Mouse (Mus musculus) liver, postnatal 0 days (tissue): ENCODE data around the gene Syt9. TPM values are rescaled to one million over a fixed set of nuclear protein-coding genes. Genes with fewer than 3 reads are reported as not detected.
A peak's percentile ranks its signal among the peaks of the same experiment; 100 is the strongest.

ENCODE experiments used
- ATAC-seq: fragments of 200-750 bp; cut with Nextera tagmentation; 2 replicates; pipeline ENCODE4 v1.8.0; 2017; ENCODE audit warnings: mild to moderate bottlenecking, moderate library complexity
- DNase-seq: peaks from one replicate; pipeline ENCODE4 v3.0.0-alpha.2; 2016
- H3K27ac ChIP-seq: fragments of 300-500 bp; sonication (generic); 2 replicates; pipeline ENCODE4 v1.5.1; 2014; ENCODE audit warnings: antibody characterized with exemption, moderate library complexity, mild to moderate bottlenecking, low read depth
- H3K27me3 ChIP-seq: fragments of 300-500 bp; sonication (generic); 2 replicates; pipeline ENCODE4 v1.6.1; 2014; ENCODE audit warnings: low read length, control low read depth, mixed read lengths; ENCODE audit not compliant: insufficient read depth
- H3K36me3 ChIP-seq: fragments of 300-500 bp; sonication (generic); replicated peaks from 2 replicates; pipeline ENCODE4 v1.6.1; 2014; ENCODE audit warnings: mild to moderate bottlenecking, control low read depth, low read length, moderate library complexity, mixed read lengths; ENCODE audit not compliant: insufficient read depth
- H3K4me1 ChIP-seq: fragments of 300-500 bp; sonication (generic); 2 replicates; pipeline ENCODE4 v1.6.1; 2014; ENCODE audit warnings: antibody characterized with exemption, mild to moderate bottlenecking, control low read depth; ENCODE audit not compliant: insufficient read depth
- H3K4me2 ChIP-seq: fragments of 300-500 bp; sonication (generic); 2 replicates; pipeline ENCODE4 v1.6.1; 2014; ENCODE audit warnings: low read depth, mild to moderate bottlenecking, low read length, moderate library complexity, mixed read lengths
- H3K4me3 ChIP-seq: fragments of 300-500 bp; sonication (generic); 2 replicates; pipeline ENCODE4 v1.5.1; 2014; ENCODE audit warnings: low read depth, low read length
- H3K9ac ChIP-seq: fragments of 300-500 bp; sonication (generic); replicated peaks from 2 replicates; pipeline ENCODE4 v1.6.1; 2014; ENCODE audit warnings: mild to moderate bottlenecking, moderate library complexity
- H3K9me3 ChIP-seq: fragments of 300-500 bp; sonication (generic); 2 replicates; pipeline ENCODE4 v1.6.1; 2016; ENCODE audit warnings: mild to moderate bottlenecking, control low read depth, low read length, mixed read lengths
- CTCF ChIP-seq: sonication (generic); IDR thresholded peaks from 2 replicates; pipeline ENCODE4 v1.5.1; 2016; ENCODE audit warnings: antibody characterized with exemption, low read depth
- EP300 ChIP-seq: IDR thresholded peaks from 2 replicates; pipeline ENCODE4 v1.6.1; 2016; ENCODE audit warnings: antibody characterized with exemption, low read depth, mild to moderate bottlenecking
- WGBS: fragments of 180-500 bp; shearing (Covaris S2); extraction: QIAGEN DNeasy Blood & Tissue Kit; methylation state at CpG from one replicate; pipeline ENCODE4 v1.1.7; 2014; ENCODE audit not compliant: insufficient replicate concordance; 5-methylcytosine and 5-hydroxymethylcytosine counted together
- polyA plus RNA-seq: library from polyadenylated mRNA; unstranded; fragments of >200 nt; fragmentation: Nextera tagmentation; extraction: Ambion mirVana; gene quantifications from 2 replicates; pipeline ENCODE4 v1.2.1, GENCODE M21; 2015

The Syt9 gene
- polyA plus RNA-seq, 1 experiment from 2014 or later = 0.23 TPM

- no peaks in the 10 kb centered on the region for H3K4me1 ChIP-seq
- no peak overlapping the region for H3K4me2 ChIP-seq
- no peak for DNase-seq
- no peak overlapping the region for H3K9ac ChIP-seq
- no peaks in the 10 kb centered on the region for H3K36me3 ChIP-seq
- no peak overlapping the region for H3K27ac ChIP-seq
- H3K9me3 ChIP-seq = no peaks in the 10 kb centered on the region
- ATAC-seq = no peak
- 37% methylated on average over 1 of the region's 1 CpGs for WGBS
- TF ChIP-seq CTCF (no peak), EP300 (no peak)
- H3K27me3 ChIP-seq = no peaks in the 10 kb centered on the region
- no peak overlapping the region for H3K4me3 ChIP-seq
Measured at GRCm38 (mm10) chr7:107553461-107553860, 182.9 kb downstream of the Syt9 start.

DNA sequence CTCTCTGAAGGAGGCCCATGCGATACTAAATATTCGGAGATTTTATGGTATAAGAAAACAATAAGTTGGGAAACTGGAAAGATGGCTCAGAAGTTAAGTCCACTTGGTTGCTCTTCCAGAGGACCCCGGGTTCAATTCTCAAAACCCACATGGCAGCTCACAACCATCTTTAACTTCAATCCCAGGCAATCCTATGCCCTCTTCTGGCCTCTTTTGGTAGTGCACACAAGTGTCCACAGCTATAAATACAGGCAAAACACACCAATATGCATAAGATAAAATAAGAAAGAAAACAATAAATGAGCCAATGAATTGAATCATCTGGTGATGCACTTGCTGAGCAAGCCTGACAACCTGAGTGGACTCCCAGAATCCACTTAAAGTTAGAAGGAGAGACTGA lies 185.4 kb downstream of the Syt9 start:
- WGBS = 72% methylated on average over 3 of the region's 3 CpGs
- Histone ChIP-seq H3K4me1 (no peaks in the 10 kb centered on the region), H3K27me3 (no peaks in the 10 kb centered on the region), H3K9me3 (no peaks in the 10 kb centered on the region), H3K36me3 (no peaks in the 10 kb centered on the region), H3K9ac (no peak overlapping the region), H3K4me3 (no peak overlapping the region), H3K27ac (no peak overlapping the region), H3K4me2 (no peak overlapping the region)
- DNase-seq (no peak), ATAC-seq (no peak)
- peak; percentile 56 for TF ChIP-seq CTCF
- no peak for TF ChIP-seq EP300

DNA sequence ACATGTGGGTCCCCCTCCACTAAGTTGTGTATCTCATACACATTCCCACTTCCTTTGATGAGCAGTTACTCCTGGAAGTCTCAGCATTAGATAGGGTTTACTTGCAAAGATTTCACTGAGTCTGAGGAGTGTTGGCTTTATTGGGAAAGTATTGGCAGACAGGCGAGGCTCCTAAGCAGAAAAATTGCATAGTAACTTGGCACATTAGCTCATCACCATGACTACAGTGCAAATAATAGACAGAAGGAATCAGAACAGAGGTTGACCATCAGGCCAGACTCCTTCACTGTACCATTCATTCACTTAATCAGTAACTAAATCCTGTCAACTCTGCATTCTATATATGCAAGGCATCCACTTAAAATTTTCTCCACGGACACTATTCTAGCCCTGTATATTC lies 190.1 kb downstream of the Syt9 start:
- Histone ChIP-seq H3K36me3 (no peaks in the 10 kb centered on the region), H3K27me3 (no peaks in the 10 kb centered on the region), H3K27ac (no peak overlapping the region), H3K9me3 (no peaks in the 10 kb centered on the region), H3K9ac (no peak overlapping the region), H3K4me1 (no peaks in the 10 kb centered on the region), H3K4me2 (no peak overlapping the region), H3K4me3 (no peak overlapping the region)
- TF ChIP-seq EP300 (no peak), CTCF (no peak)
- WGBS = 71% methylated on average over 2 of the region's 2 CpGs
- no peak for DNase-seq
- no peak for ATAC-seq

GRCm38 (mm10) chr7:107561584-107561983 lies 191.1 kb downstream of the Syt9 start:
- no peak overlapping the region for H3K9ac ChIP-seq
- no peak overlapping the region for H3K4me3 ChIP-seq
- DNase-seq (no peak), ATAC-seq (no peak)
- 41% methylated on average over 3 of the region's 3 CpGs for WGBS
- no peaks in the 10 kb centered on the region for H3K27me3 ChIP-seq
- H3K4me2 ChIP-seq = no peak overlapping the region
- no peaks in the 10 kb centered on the region for H3K36me3 ChIP-seq
- no peaks in the 10 kb centered on the region for H3K9me3 ChIP-seq
- no peaks in the 10 kb centered on the region for H3K4me1 ChIP-seq
- H3K27ac ChIP-seq = no peak overlapping the region
- TF ChIP-seq CTCF (no peak), EP300 (no peak)

- H3K27ac ChIP-seq = no peak overlapping the region
- H3K4me2 ChIP-seq = no peak overlapping the region
- no peaks in the 10 kb centered on the region for H3K4me1 ChIP-seq
- no peaks in the 10 kb centered on the region for H3K9me3 ChIP-seq
- DNase-seq (no peak), ATAC-seq (no peak)
- no peak overlapping the region for H3K4me3 ChIP-seq
- no peaks in the 10 kb centered on the region for H3K36me3 ChIP-seq
- no peak overlapping the region for H3K9ac ChIP-seq
- 51% methylated on average over 2 of the region's 2 CpGs for WGBS
- no peaks in the 10 kb centered on the region for H3K27me3 ChIP-seq
- no peak for TF ChIP-seq EP300
- no peak for TF ChIP-seq CTCF
Measured at GRCm38 (mm10) chr7:107563727-107564126, 193.2 kb downstream of the Syt9 start.

- no peaks in the 10 kb centered on the region for H3K9me3 ChIP-seq
- H3K4me2 ChIP-seq = peak within 1 kb of the TSS; percentile 33
- DNase-seq (peak; percentile 14), ATAC-seq (peak; percentile 47; the same call in 1 of the 2 replicates)
- no peak for TF ChIP-seq EP300
- no peak for TF ChIP-seq CTCF
- 54% methylated on average over 7 of the region's 7 CpGs for WGBS
- no peaks in the 10 kb centered on the region for H3K36me3 ChIP-seq
- no peaks in the 10 kb centered on the region for H3K4me1 ChIP-seq
- H3K27ac ChIP-seq = peak within 1 kb of the TSS; percentile 7; the same call in 1 of the 2 replicates
- H3K9ac ChIP-seq = no peak within 1 kb of the TSS; the same call in 1 of the 2 replicates
- peak within 1 kb of the TSS; percentile 19; the same call in 1 of the 2 replicates for H3K4me3 ChIP-seq
- H3K27me3 ChIP-seq = no peaks in the 10 kb centered on the region
Measured at GRCm38 (mm10) chr7:107567261-107567671, 196.7 kb downstream of the Syt9 start, which contains the start of gene Olfml1. Olfml1 (plus strand) TSS chr7:107567446.

DNA sequence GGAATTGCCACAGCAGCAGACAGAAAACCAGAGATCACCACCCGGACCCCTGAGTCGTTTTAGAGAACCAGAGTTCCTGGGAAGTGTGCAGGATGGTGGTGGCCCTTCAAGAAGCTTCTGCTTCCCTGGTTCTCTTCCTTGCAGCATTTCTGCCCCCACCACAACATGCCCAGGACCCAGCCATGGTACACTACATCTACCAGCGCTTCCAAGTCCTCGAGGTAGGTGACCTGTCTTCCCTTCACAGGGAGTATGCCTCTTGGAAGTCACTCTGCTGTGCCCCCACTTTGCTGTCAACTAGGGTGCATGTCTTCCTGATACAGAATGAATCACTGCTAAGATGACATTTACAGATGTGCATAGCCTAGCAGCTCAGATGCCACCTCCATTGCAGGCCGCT lies 197.1 kb downstream of the Syt9 start:
- 63% methylated on average over 5 of the region's 5 CpGs for WGBS
- peak overlapping the region; percentile 19; the same call in 1 of the 2 replicates for H3K4me3 ChIP-seq
- H3K27me3 ChIP-seq = no peaks in the 10 kb centered on the region
- H3K36me3 ChIP-seq = no peaks in the 10 kb centered on the region
- H3K9me3 ChIP-seq = no peaks in the 10 kb centered on the region
- DNase-seq (no peak), ATAC-seq (no peak)
- peak overlapping the region; percentile 33 for H3K4me2 ChIP-seq
- H3K27ac ChIP-seq = no peak overlapping the region
- TF ChIP-seq CTCF (no peak), EP300 (no peak)
- no peak overlapping the region for H3K9ac ChIP-seq
- H3K4me1 ChIP-seq = no peaks in the 10 kb centered on the region
